Mouse (Mus musculus) hindbrain, postnatal 0 days (tissue): ENCODE measurements around the gene Hoxb6. TPM values are rescaled to one million over a fixed set of nuclear protein-coding genes. Genes with fewer than 3 reads are reported as not detected.

Source experiments
- ATAC-seq: fragments of 200-750 bp; cut with Nextera tagmentation; 2 replicates; pipeline ENCODE4 v1.8.0; 2017; ENCODE audit warnings: mild to moderate bottlenecking, moderate TSS enrichment, moderate library complexity
- DNase-seq: peaks from one replicate; pipeline ENCODE4 v3.0.0-alpha.2; 2015; ENCODE audit warnings: low spot score
- H3K27ac ChIP-seq: fragments of 300-500 bp; sonication (generic); 2 replicates; pipeline ENCODE4 v1.5.1; 2014; ENCODE audit warnings: mild to moderate bottlenecking
- H3K27me3 ChIP-seq: fragments of 300-500 bp; sonication (generic); 2 replicates; pipeline ENCODE4 v1.6.1; 2014; ENCODE audit warnings: low read length, mixed read lengths; ENCODE audit not compliant: insufficient read depth
- H3K36me3 ChIP-seq: fragments of 300-500 bp; sonication (generic); 2 replicates; pipeline ENCODE4 v1.6.1; 2014; ENCODE audit warnings: low read length, mixed read lengths; ENCODE audit not compliant: insufficient read depth
- H3K4me1 ChIP-seq: fragments of 300-500 bp; sonication (generic); 2 replicates; pipeline ENCODE4 v1.6.1; 2014; ENCODE audit warnings: antibody characterized with exemption, low read length, mixed read lengths; ENCODE audit not compliant: insufficient read depth
- H3K4me2 ChIP-seq: fragments of 300-500 bp; sonication (generic); 2 replicates; pipeline ENCODE4 v1.6.1; 2014; ENCODE audit warnings: low read depth, mild to moderate bottlenecking, low read length, moderate library complexity, mixed read lengths
- H3K4me3 ChIP-seq: fragments of 300-500 bp; sonication (generic); 2 replicates; pipeline ENCODE4 v1.5.1; 2014; ENCODE audit warnings: low read length
- H3K9ac ChIP-seq: fragments of 300-500 bp; sonication (generic); replicated peaks from 2 replicates; pipeline ENCODE4 v1.6.1; 2014; ENCODE audit warnings: mild to moderate bottlenecking, low read length, moderate library complexity, mixed read lengths
- H3K9me3 ChIP-seq: fragments of 300-500 bp; sonication (generic); 2 replicates; pipeline ENCODE4 v1.6.1; 2016; ENCODE audit warnings: low read length, mixed read lengths
- CTCF ChIP-seq: IDR thresholded peaks from 2 replicates; pipeline ENCODE4 v1.5.1; 2016; ENCODE audit warnings: antibody characterized with exemption, control low read depth, low read depth
- WGBS: fragments of 180-500 bp; shearing (Covaris S2); extraction: QIAGEN DNeasy Blood & Tissue Kit; methylation state at CpG from one replicate; pipeline ENCODE4 v1.1.7; 2014; 5-methylcytosine and 5-hydroxymethylcytosine counted together
- polyA plus RNA-seq: library from polyadenylated mRNA; unstranded; fragments of >200 nt; fragmentation: Nextera tagmentation; extraction: Ambion mirVana; gene quantifications from 2 replicates; pipeline ENCODE4 v1.2.1, GENCODE M21; 2015
- total RNA-seq: library from RNA; depleted of rRNA; stranded (reverse); fragments of >200 nt; gene quantifications from 2 replicates; pipeline ENCODE4 v1.2.3, GENCODE M21; 2014

Gene Hoxb6
- total and polyA plus RNA-seq, 2 experiments from 2014 or later = 23.2 to 29.0 TPM

DNA sequence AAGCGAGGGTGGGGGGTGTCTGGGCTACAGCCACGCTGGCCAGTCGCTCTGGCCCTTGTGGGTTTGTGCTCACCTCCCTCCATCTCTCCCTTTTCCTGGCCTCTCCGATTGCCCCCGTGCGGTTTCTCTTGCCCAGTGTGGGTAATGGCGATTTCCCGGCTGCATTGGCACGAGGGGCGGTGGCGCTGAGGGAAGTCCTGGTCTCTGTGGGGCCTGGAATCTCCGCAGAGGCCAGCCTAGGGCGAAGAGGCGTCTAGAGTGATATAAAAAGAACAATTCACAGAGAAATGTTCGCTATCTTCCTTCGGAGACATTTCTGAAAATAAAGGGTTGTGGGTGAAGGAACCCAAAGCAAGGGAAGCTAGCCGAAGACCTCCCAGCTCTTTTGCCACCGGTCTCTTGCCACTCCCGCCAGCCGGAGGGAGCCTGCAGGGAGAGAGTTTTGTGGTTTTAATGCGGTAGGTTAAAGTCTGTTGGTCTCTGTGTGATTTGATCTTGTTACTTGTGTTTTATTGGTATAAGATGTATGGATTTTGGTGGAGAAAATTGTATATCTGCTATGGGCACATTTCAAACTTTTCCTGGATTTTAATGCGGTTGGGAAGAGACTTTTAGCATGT, 1.1 kb downstream of the Hoxb6 start:
- H3K4me3 ChIP-seq = peak overlapping the region; percentile 23
- H3K27me3 ChIP-seq = peaks cover 88% of the 10 kb centered on the region
- no peaks in the 10 kb centered on the region for H3K36me3 ChIP-seq
- no peak overlapping the region for H3K4me2 ChIP-seq
- DNase-seq (no peak), ATAC-seq (no peak)
- 5% methylated on average over 22 of the region's 22 CpGs for WGBS
- TF ChIP-seq CTCF = no peak
- H3K9me3 ChIP-seq = no peaks in the 10 kb centered on the region
- H3K9ac ChIP-seq = 0 out of 2 replicates have a peak overlapping the region, but pooled peaks have one; percentile 34
- no peaks in the 10 kb centered on the region for H3K4me1 ChIP-seq
- H3K27ac ChIP-seq = peak overlapping the region; percentile 36; the same call in 1 of the 2 replicates

DNA sequence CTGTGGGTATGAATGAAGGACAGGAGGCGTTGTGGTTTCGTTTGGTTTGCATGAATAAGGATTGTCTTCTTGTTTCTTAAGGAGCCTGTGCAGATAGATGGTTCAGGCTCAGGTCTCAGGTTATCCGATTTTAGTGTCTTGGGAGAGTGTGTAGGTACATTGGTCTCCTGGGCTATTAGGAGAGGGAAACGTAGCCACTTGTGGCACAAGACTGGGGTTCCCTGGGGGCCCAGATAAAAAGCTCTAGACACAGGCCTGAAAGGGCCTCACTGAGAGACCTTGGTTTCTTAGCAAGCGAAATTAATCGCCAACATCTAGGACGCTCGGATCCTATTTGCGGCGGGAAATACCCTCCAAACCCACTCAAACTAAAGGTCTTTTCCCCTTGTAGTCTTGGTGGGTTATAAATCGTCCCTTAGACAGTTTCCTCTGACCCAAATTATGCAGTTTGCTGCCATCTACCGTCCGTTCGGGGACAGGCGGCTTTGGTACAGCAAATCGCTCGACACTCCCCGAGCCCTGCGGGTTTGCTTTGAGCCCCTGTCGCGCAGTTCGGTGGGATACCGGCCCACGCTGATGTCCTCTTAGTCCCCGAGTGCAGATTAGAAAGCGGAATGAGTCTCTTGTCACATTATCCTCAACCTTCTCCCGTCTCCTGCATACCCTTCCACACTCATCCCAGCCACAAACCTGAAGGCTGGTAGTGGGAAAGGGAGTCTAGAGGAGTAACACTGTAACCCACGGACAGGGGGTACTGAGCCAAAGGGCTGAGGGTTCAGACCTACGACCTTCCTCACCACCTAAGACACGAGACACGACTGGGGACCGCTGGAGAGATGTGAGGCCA, 2.2 kb downstream of the Hoxb6 start:
- no peaks in the 10 kb centered on the region for H3K9me3 ChIP-seq
- 0 out of 2 replicates have a peak overlapping the region, but pooled peaks have one; percentile 13 for H3K9ac ChIP-seq
- peak overlapping the region; percentile 16; the same call in 1 of the 2 replicates for H3K4me2 ChIP-seq
- H3K36me3 ChIP-seq = no peaks in the 10 kb centered on the region
- ATAC-seq (peak; percentile 76), DNase-seq (peak; percentile 85)
- peaks cover 82% of the 10 kb centered on the region for H3K27me3 ChIP-seq
- H3K4me3 ChIP-seq = peak overlapping the region; percentile 13
- no peak overlapping the region for H3K27ac ChIP-seq
- 2% methylated on average over 32 of the region's 32 CpGs for WGBS
- TF ChIP-seq CTCF = peak; percentile 81
- no peaks in the 10 kb centered on the region for H3K4me1 ChIP-seq

DNA sequence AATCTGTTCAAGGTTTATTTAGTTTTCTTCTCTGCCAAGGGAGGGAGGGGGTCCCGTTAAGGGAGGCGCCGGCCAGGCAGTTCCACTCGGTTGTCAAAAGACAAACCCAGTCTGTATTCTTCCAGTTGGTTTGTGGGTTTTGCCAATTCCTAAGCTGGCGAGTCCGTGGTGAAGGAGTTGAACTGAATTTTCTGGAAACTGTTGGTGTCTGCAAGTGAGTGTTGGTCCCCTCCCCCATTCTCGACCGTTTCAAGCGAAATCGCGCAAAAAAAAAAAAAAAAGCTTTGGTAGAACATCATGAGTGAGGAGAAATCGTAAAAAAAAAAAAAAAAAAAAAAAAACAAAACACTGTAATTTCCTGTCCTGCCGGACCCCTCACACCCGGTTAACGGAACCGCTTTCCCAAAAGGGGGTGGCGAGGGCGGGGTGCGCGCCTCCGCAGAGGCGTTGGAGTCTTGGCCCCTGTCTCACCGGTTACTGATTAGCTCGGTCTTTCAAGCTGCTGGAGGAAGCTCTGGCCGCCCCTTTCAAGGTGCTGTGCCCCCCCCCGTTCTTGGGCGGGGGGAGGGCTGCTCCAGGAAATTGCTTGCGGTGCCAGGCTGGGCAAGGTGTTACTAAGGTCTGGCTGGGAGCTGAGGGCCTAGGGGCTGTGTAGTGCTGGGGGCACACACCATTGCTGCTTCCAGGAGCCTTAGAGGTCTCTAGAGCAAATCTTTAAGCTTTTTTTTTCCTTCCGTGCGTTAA, 3.0 kb downstream of the Hoxb6 start:
- H3K36me3 ChIP-seq = no peaks in the 10 kb centered on the region
- WGBS = 2% methylated on average over 30 of the region's 30 CpGs
- H3K4me1 ChIP-seq = no peaks in the 10 kb centered on the region
- peak overlapping the region; percentile 16 for H3K4me3 ChIP-seq
- ATAC-seq (no peak), DNase-seq (no peak)
- peaks cover 83% of the 10 kb centered on the region for H3K27me3 ChIP-seq
- TF ChIP-seq CTCF = no peak
- no peak overlapping the region for H3K27ac ChIP-seq
- H3K9ac ChIP-seq = 0 out of 2 replicates have a peak overlapping the region, but pooled peaks have one; percentile 13
- peak overlapping the region; percentile 16; the same call in 1 of the 2 replicates for H3K4me2 ChIP-seq
- H3K9me3 ChIP-seq = no peaks in the 10 kb centered on the region

DNA sequence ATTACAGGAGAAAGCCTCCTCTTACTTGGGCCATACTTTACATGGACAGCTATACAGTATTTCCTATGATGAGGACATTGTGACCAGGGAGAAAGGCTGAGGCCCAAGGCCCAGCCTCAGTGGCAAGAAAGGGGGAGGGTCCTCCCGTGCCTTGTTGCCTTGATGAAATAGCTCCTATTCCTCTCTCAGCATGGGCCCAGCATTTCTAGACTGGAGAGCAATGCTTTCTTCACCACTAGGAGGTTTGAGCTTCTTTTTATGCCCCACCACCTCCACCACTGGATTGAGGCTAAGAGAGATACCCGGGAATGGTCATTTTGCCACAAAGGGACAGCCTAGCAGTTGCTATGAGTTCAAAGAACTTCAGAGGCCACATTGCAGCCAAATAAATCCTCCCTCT, 4.7 kb downstream of the Hoxb6 start:
- Histone ChIP-seq H3K27me3 (peaks cover 84% of the 10 kb centered on the region), H3K4me2 (peak overlapping the region; percentile 18; the same call in 1 of the 2 replicates), H3K9me3 (no peaks in the 10 kb centered on the region), H3K9ac (no peak overlapping the region), H3K4me3 (peak overlapping the region; percentile 7; the same call in 1 of the 2 replicates), H3K27ac (no peak overlapping the region), H3K36me3 (no peaks in the 10 kb centered on the region), H3K4me1 (no peaks in the 10 kb centered on the region)
- ATAC-seq (no peak), DNase-seq (no peak)
- TF ChIP-seq CTCF = no peak
- WGBS = 0% methylated on average over 2 of the region's 2 CpGs

DNA sequence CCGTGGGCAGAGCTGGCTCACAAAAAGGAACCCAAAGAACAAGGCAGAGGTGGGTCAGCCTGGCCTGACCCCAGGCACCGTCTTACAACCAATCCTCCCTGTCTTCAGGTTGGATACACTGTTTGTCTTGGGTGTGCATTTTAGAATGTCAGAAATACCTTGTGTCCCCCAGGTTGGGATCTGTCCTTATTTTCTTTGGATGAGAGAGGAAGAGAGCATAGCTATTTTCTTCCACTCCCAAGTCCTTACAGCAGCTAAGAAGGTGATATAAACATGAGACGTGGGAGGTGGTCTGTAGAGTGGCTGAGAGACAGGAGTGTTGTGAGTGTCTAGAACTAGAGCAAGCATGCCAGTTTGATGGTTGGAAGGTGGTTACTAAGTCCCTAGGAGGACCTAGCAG, 5.2 kb downstream of the Hoxb6 start:
- Histone ChIP-seq H3K4me2 (peak overlapping the region; percentile 18; the same call in 1 of the 2 replicates), H3K9ac (no peak overlapping the region), H3K36me3 (no peaks in the 10 kb centered on the region), H3K27me3 (peaks cover 84% of the 10 kb centered on the region), H3K4me1 (no peaks in the 10 kb centered on the region), H3K4me3 (no peak overlapping the region), H3K27ac (no peak overlapping the region), H3K9me3 (no peaks in the 10 kb centered on the region)
- no peak for DNase-seq
- TF ChIP-seq CTCF = no peak
- WGBS = 6% methylated on average over 3 of the region's 3 CpGs
- no peak for ATAC-seq

DNA sequence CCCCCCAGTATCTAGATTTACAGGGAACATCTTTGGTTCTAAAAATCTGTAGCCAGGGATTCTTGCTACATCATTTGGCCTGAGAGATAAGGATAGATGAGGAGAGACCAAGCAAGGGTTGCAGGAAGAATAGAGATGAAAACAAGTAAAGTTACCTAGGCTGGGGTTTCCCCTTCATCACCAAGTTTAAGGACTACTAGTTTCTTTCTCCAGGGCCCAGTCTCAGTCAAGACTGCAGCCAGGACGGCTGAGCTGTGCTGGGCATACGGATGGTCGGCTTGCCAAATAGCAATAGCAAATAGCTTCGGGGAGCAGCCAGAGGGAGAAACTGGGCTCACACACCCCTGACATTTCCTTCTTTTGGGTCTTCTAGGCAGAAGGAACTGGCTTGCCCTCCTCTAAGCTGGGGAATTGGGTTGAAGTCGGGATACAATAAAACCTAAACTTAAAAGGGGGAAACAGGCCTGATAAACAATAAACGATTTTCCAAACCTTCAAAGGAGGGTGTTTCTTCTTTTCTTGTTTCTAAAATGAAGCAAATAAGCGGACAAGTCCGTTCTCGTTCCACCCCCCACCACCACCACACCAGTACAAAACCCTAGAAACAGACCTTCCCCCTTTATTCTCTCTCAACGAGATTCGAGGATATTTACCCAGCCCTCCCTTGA, 5.8 kb downstream of the Hoxb6 start:
- Histone ChIP-seq H3K36me3 (no peaks in the 10 kb centered on the region), H3K4me3 (peak overlapping the region; percentile 8; the same call in 1 of the 2 replicates), H3K9me3 (no peaks in the 10 kb centered on the region), H3K4me2 (0 out of 2 replicates have a peak overlapping the region, but pooled peaks have one; percentile 28), H3K4me1 (no peaks in the 10 kb centered on the region), H3K9ac (no peak overlapping the region), H3K27me3 (peaks cover 80% of the 10 kb centered on the region), H3K27ac (no peak overlapping the region)
- no peak for ATAC-seq
- 4% methylated on average over 11 of the region's 11 CpGs for whole genome bisulfite sequencing
- DNase-seq = no peak
- TF ChIP-seq CTCF = no peak
